Mouse (Mus musculus) embryonic fibroblast, embryonic 13.5 days (primary cell): ENCODE results near the gene Vnn3. TPM values are rescaled to one million over a fixed set of nuclear protein-coding genes. Genes with fewer than 3 reads are reported as not detected.

Experiments
- H3K27ac ChIP-seq: 2 replicates; pipeline ENCODE4 v1.5.1; 2012; ENCODE audit warnings: low read length, control low read depth, inconsistent platforms; ENCODE audit not compliant: insufficient read depth
- H3K4me1 ChIP-seq: 2 replicates; pipeline ENCODE4 v1.6.1; 2011; ENCODE audit warnings: low read length; ENCODE audit not compliant: control insufficient read depth, insufficient read depth
- H3K4me3 ChIP-seq: 2 replicates; pipeline ENCODE4 v1.5.1; 2011; ENCODE audit warnings: mild to moderate bottlenecking, control low read depth, low read length; ENCODE audit not compliant: insufficient read depth
- CTCF ChIP-seq: IDR thresholded peaks from 2 replicates; pipeline ENCODE4 v1.5.1; 2011; ENCODE audit warnings: mild to moderate bottlenecking, control low read depth, low read length, moderate library complexity, borderline replicate concordance; ENCODE audit not compliant: insufficient read depth
- POLR2A ChIP-seq: IDR thresholded peaks from 2 replicates; pipeline ENCODE4 v1.6.1; 2011; ENCODE audit warnings: low read depth, mild to moderate bottlenecking, control low read depth, low read length, moderate library complexity
- polyA plus RNA-seq: library from polyadenylated mRNA; stranded (reverse); fragments of >200 nt; gene quantifications from 2 replicates; pipeline ENCODE4 v1.2.4, GENCODE M21; 2011; ENCODE audit warnings: low read depth; ENCODE audit not compliant: missing spikeins, insufficient read length

Gene Vnn3
- polyA plus RNA-seq, 1 experiment: not detected

GRCm38 (mm10) chr10:23836003-23836964 is 15.0 kb upstream of the Vnn3 start:
- TF ChIP-seq CTCF: no peak
- no peak for TF ChIP-seq POLR2A
- H3K4me3 ChIP-seq: no peak overlapping the region

GRCm38 (mm10) chr10:23837115-23837514 is 14.1 kb upstream of the Vnn3 start:
- no peak overlapping the region for H3K4me3 ChIP-seq
- no peak overlapping the region for H3K27ac ChIP-seq
- TF ChIP-seq CTCF (no peak), POLR2A (no peak)
- no peaks in the 10 kb centered on the region for H3K4me1 ChIP-seq

More at GRCm38 (mm10) chr10:23836003-23836964, 15.0 kb upstream of the Vnn3 start:
- no peak overlapping the region for H3K27ac ChIP-seq
- no peaks in the 10 kb centered on the region for H3K4me1 ChIP-seq

- no peak overlapping the region for H3K27ac ChIP-seq
- H3K4me1 ChIP-seq: no peaks in the 10 kb centered on the region
- TF ChIP-seq POLR2A: no peak
- H3K4me3 ChIP-seq: no peak overlapping the region
Observed at GRCm38 (mm10) chr10:23838910-23839309, 12.4 kb upstream of the Vnn3 start.

- TF ChIP-seq POLR2A: no peak
- no peak for TF ChIP-seq CTCF
- no peak overlapping the region for H3K27ac ChIP-seq
- no peaks in the 10 kb centered on the region for H3K4me1 ChIP-seq
- no peak overlapping the region for H3K4me3 ChIP-seq
Observed at GRCm38 (mm10) chr10:23839368-23839767, 11.9 kb upstream of the Vnn3 start.

- no peak for TF ChIP-seq POLR2A
- TF ChIP-seq CTCF: no peak
- Histone ChIP-seq H3K27ac (no peak overlapping the region), H3K4me3 (no peak overlapping the region), H3K4me1 (no peaks in the 10 kb centered on the region)
Observed at GRCm38 (mm10) chr10:23840496-23840895, 10.8 kb upstream of the Vnn3 start.

GRCm38 (mm10) chr10:23852096-23852495 is 834 bp downstream of the Vnn3 start:
- no peak for TF ChIP-seq CTCF
- no peak for TF ChIP-seq POLR2A
- Histone ChIP-seq H3K27ac (no peak overlapping the region), H3K4me3 (no peak overlapping the region)

GRCm38 (mm10) chr10:23864362-23865312 is 13.4 kb downstream of the Vnn3 start:
- no peak overlapping the region for H3K4me3 ChIP-seq
- TF ChIP-seq POLR2A: no peak
- no peak for TF ChIP-seq CTCF
- no peaks in the 10 kb centered on the region for H3K4me1 ChIP-seq
- H3K27ac ChIP-seq: no peak overlapping the region

More at GRCm38 (mm10) chr10:23852096-23852495, 834 bp downstream of the Vnn3 start:
- H3K4me1 ChIP-seq: no peaks in the 10 kb centered on the region

GRCm38 (mm10) chr10:23880695-23881094 is 29.4 kb downstream of the Vnn3 start:
- H3K4me3 ChIP-seq: no peak overlapping the region
- no peak overlapping the region for H3K27ac ChIP-seq
- H3K4me1 ChIP-seq: no peaks in the 10 kb centered on the region
- TF ChIP-seq POLR2A (no peak), CTCF (no peak)

GRCm38 (mm10) chr10:23884910-23885309 is 33.6 kb downstream of the Vnn3 start:
- Histone ChIP-seq H3K4me3 (no peak overlapping the region), H3K4me1 (no peaks in the 10 kb centered on the region), H3K27ac (no peak overlapping the region)
- no peak for TF ChIP-seq POLR2A
- no peak for TF ChIP-seq CTCF
